Mouse (Mus musculus) Muller cell, postnatal 12 days (primary cell): ENCODE data around the gene Gm27029.
"Not testable (repeated sequence)": the region's sequence is repeated elsewhere in the genome, so short reads cannot be mapped to it uniquely, and the experiment has no call there.

ENCODE experiments used
- DNase-seq: peaks from one replicate; pipeline ENCODE4 v3.0.0-alpha.2; 2015; ENCODE audit errors: inconsistent ontology term

Gene Gm27029

DNA sequence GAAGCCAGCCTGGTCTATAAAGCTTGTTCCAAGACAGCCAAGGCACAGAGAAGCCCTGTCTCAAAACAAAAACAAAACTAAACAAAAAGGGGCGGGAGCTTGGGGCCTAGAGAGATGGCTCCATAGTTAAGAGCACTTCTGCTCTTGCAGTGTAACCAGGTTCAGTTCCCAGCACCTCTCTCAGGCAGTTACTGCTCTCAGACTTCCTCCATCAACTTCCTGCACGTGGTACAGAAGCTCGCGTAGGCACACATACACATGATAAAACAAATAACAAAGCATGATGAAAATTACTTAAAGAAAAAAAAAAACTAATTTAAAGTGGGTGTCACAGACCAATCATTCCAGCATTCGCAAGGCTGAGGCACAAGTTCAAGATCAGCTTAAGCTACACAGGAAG is 4.4 kb downstream of the Gm27029 start:
- no peak for DNase-seq

DNA sequence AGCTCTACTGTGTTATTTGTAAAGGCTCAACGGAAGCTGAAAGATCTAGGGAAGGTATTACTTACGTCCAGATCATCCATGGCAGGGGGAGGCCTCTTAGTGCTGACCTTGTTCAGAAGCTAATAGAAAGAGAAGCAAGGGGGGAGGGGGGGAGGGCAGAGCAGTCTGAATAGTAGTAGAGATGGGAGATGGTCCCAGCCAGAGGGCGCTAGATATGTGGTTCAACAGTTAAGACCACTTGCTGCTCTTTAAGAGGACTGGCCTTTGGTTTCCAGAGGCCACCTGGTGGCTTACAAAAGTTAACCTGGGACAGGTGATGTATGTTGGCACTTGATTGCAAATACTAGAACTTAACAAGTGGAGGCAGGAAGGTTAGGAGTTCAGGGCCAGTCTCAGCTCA is 5.0 kb downstream of the Gm27029 start:
- DNase-seq, result no peak

DNA sequence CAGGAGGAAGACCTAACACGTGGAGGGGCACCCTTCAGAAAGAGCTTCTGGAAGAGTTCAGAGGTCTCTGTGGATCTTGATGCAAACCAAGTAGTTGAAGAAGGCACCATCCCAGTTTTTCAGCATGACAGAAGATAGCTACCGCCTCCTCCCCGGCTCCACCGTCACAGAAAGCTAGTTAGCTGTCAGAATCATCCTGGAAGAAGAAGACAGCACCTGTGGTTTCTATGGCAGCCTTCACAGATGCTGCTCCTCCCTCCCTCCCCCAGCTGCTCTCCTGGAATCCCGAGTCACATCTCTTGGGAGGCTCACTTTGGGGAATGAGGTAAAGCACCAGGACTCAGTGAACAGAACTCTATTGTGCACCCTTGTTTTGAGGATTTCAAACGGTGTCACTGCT is 5.6 kb downstream of the Gm27029 start:
- no peak for DNase-seq

DNA sequence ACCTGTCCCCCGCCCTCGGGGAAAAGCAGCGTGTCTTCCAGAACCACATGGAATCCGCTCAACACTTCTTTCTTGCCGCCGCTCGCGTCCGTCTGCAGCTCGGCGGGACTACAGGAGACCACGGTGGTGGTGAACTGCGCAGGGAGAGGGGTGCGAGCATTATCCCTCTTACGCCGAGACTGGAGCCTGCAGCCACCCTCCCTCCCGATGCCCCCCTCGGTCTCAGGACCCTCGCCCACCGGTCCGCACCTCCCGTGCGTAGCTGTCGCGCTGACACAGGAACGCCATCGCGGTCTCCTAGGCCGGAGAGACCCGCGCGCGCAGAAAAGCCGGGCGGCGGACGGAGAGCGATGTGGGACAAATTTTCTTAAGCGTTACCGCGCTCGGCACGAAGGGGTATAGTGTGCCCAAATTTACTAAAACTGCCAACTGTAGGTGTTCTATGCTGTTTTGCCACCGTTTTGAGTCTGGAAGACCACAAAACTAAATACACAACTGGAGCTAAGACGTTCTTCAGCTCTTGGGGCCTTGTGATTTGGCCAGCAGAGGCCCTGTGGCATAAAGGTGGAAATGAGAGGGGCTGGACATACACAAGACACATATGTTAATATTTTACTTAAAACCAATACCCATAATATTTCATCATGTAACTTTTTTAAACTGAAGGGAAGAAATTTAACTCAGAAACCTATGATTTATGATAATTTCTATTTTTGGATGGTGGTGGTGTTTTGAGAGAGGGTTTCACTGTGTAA is 7.3 kb downstream of the Gm27029 start, which contains the start of gene Aarsd1:
TSS of gene Aarsd1 (minus strand) at position 515 of the 755 bp plus-strand sequence.
- DNase-seq, result peak; percentile 82

DNA sequence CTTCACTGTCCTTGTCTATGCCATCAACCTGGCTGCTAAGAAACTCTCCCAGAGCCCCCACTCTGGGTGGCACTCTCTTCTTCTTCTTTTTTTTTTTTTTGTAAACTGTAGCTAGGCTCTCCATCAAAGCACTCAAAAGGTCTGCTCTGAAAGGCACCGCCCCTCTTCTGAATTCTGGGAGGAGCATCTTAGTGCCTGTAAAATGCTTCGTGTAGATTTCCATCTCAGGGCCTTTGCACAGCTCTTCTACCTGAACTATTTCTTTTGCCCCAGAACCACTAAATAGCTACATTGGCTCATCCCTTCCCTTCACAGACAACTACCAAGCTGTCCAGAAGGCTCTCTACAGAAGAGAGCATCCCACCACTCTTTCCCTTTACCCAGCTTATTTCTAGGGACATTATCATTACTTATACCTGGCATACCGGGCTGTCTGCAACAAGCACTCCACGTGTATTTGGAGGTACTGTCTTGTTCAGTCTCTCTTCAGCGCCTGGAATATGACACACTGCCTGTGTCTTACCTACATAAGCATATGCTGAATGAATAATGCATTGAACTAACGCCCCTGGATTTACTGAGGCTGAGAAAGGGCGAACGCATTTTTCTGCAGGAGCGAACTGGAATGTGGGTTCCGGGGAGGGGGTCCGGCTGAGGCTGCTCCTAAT is 8.0 kb downstream of the Gm27029 start:
- DNase-seq, result no peak

DNA sequence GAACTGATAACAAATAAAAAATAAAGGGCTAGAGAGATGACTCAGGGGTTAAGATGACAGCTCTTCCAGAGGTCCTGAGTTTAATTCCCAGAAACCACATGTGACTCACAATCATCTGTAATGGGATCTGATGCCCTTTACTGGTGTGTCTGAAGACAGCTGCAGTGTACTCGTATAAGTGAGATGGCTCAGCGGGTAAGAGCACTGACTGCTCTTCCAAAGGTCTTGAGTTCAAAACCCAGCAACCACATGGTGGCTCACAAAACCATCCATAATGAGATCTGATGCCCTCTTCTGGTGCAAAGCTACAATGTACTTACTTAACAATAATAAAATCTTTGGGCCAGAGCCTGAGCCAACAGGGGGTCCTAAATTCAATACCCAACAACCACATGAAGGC is 9.3 kb downstream of the Gm27029 start:
- DNase-seq, result no peak

GRCm38 (mm10) chr11:101395110-101395509 is 29.5 kb downstream of the Gm27029 start:
- DNase-seq, result peak; percentile 77

- no peak for DNase-seq
These were observed 42.8 kb downstream of the Gm27029 start for GRCm38 (mm10) chr11:101381817-101382216.

DNA sequence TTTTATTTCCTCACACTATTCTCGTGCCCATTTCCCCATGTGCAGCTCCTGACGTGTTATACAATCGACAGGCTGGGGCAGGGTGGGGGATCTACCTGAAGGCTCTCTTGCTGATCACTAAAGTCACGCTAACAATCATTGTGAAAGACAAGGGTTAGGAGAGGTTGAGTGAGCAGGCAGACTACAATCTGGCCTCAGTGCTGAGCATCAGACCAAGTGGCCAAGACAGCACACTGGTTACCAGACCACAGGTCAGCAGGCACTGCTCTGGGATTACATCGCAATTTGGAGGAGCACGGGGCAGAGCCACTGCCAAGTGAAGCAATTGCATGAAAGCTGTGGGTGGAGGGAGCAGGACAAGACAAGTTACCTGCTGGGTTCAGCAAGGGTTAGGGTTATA is 45.7 kb downstream of the Gm27029 start:
- DNase-seq, result no peak

DNA sequence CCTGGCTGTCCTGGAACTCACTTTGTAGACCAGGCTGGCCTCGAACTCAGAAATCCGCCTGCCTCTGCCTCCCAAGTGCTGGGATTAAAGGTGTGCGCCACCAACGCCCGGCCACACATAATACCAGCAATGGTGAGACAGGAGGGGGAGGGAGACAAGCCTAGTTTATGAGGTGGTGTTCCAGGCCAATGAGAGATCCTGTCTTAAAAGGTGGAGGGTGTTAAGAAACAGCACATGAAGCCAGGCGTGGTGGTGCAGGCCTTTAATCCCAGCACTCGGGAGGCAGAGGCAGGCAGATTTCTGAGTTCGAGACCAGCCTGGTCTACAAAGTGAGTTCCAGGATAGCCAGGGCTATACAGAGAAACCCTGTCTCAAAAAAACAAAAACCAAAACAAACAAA is 46.4 kb downstream of the Gm27029 start:
- DNase-seq, result not testable (repeated sequence)

GRCm38 (mm10) chr11:101374421-101374938 is 50.1 kb downstream of the Gm27029 start:
- no peak for DNase-seq

- DNase-seq, result no peak
These were observed 54.5 kb downstream of the Gm27029 start for GRCm38 (mm10) chr11:101370141-101370540.

DNA sequence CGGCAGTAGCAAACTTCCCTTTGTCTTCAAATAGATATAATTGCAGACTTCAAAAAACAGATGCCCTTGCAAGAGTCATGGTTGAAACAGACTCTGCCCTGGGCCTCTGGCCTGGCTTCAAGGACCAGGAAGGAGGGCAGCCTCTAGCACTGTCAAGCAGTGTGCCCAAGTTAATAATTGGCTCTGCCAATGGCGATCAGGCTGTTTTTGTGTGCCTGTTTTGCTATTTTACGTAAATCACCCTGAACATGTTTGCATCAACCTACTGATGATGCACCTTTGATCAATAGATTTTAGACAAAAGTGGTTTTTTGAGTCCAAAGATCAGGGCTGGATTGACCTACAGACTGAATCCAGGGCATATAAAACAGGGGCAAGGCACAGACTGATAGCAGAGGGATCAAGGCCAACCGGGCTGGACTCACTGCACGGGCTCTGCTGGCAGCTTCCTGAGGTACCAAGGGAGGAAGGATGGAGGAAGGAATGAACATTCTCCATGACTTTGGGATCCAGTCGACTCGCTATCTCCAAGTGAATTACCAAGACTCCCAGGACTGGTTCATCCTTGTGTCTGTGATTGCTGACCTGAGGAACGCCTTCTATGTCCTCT is 57.2 kb downstream of the Gm27029 start, which contains the start of gene G6pc:
TSS of gene G6pc (plus strand) at position 236 of the 610 bp plus-strand sequence.
- DNase-seq, result no peak

GRCm38 (mm10) chr11:101364531-101364931 is 60.1 kb downstream of the Gm27029 start:
- no peak for DNase-seq

DNA sequence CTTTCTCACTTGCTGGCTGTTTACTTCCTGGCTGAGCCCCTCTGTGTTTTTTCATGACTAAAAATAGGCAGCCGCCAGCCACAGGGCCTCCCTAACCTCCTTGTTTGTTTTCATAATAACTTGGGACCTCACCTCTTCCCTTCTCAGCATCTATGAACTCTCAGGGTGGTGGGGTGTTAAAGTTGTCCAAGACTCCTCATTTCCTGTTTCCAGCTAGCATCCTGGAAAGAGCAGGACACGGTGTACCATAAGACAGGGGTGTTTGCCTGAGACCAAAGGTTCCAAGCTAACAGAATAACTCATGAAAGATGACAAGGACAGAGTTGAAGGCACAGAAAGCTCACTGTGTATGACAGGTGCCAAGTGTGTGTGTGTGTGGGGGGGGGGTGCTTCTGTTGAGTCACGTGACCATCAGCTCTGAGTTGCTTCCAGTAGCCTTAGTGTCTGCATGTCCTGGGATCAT is 63.9 kb downstream of the Gm27029 start:
- no peak for DNase-seq

DNA sequence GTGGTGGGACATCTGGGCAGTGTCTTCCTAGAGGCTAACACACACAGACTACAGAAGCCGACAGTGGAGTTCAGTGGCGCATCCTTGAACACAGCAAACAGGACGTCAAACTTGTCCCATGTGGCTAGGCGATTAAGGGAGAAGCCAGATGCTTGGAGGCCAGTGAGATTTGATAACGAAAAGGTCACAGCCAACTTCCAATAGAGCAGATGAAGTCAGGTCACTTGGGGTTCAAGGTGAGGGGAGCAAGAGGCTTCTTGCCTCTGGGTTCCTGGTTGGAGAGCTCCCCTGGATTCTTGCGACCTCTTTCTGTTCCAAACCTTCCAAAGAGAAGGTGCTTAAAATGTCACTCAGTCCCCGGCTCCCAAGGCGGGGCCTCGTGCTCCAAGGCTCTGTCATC is 64.8 kb downstream of the Gm27029 start:
- DNase-seq, result no peak

DNA sequence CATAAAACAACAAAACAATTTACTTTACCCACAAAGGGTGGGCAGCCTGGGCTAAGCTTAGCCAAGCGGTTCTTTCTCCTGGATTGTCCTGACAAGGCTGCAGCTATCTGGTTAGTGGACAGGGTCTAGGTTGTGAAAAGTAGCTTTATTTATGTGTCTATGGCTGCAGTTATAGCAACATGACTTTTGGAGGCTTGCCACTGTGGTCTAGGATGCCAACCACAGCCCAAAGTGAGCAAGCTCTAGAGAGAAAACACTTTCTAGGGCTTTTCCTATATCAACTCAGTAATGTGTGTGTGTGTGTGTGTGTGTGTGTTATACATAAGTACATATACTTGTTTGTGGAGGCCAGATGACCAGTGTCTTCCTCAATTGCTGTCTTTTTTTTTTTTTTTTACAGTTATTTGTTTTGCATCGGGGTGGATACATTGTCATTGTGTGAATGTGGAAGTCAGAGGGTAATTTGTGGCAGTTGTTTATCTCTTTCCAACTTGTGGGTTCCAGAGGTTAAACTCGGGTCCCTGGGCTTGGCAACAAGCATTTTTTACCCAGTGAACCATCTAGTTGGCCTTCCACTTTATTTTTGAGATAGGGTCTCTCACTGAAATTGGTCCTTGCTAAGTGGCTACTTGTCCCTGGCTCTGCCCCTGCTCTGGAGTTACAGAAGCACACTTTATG is 67.0 kb downstream of the Gm27029 start:
- DNase-seq, result no peak
